Mouse (Mus musculus) small intestine, adult 2 months (tissue): Measurements from ENCODE around the gene Phactr3. TPM values are rescaled to one million over a fixed set of nuclear protein-coding genes. Genes with fewer than 3 reads are reported as not detected.
"Not testable (repeated sequence)": the region's sequence is repeated elsewhere in the genome, so short reads cannot be mapped to it uniquely, and the experiment has no call there.

Experiments
- H3K27ac ChIP-seq: fragments of 200-500 bp; 2 replicates; pipeline ENCODE4 v1.5.1; 2012; ENCODE audit warnings: low read depth, low read length, control low read depth, inconsistent platforms; ENCODE audit not compliant: insufficient read depth
- H3K27me3 ChIP-seq: fragments of 200-500 bp; 2 replicates; pipeline ENCODE4 v1.6.1; 2012; ENCODE audit warnings: mild to moderate bottlenecking, moderate library complexity, low read length, inconsistent platforms; ENCODE audit not compliant: control insufficient read depth, insufficient read depth
- H3K36me3 ChIP-seq: fragments of 200-500 bp; 2 replicates; pipeline ENCODE4 v1.6.1; 2012; ENCODE audit warnings: mild to moderate bottlenecking, low read length, control low read depth, inconsistent platforms; ENCODE audit not compliant: control insufficient read depth, insufficient read depth
- H3K4me1 ChIP-seq: fragments of 200-500 bp; 2 replicates; pipeline ENCODE4 v1.6.1; 2012; ENCODE audit warnings: low read length, inconsistent platforms, mixed read lengths; ENCODE audit not compliant: control insufficient read depth, insufficient read depth, insufficient read length
- H3K4me3 ChIP-seq: fragments of 200-500 bp; 2 replicates; pipeline ENCODE4 v1.5.1; 2012; ENCODE audit warnings: low read depth, mild to moderate bottlenecking, control low read depth, inconsistent platforms, low read length, moderate library complexity
- CTCF ChIP-seq: fragments of 200-500 bp; IDR thresholded peaks from 2 replicates; pipeline ENCODE4 v1.5.1; 2012; ENCODE audit warnings: low read depth, mild to moderate bottlenecking, control low read depth, inconsistent platforms, low read length, moderate library complexity, mixed read lengths; ENCODE audit not compliant: insufficient replicate concordance, insufficient read length; ENCODE audit errors: extremely low read depth
- POLR2A ChIP-seq: fragments of 200-500 bp; IDR thresholded peaks from 2 replicates; pipeline ENCODE4 v1.6.1; 2012; ENCODE audit warnings: low read depth, mild to moderate bottlenecking, control low read depth, inconsistent platforms, low read length, moderate library complexity
- WGBS: fragments of 180-500 bp; shearing (Covaris S2); methylation state at CpG from one replicate; pipeline ENCODE4 v1.1.7; 2018; 5-methylcytosine and 5-hydroxymethylcytosine counted together
- polyA plus RNA-seq: library from polyadenylated mRNA; depleted of rRNA; stranded (reverse); fragments of >200 nt; gene quantifications from 2 replicates; pipeline ENCODE4 v1.2.3, GENCODE M21; 2012; rRNA removed

Phactr3 gene
- 0.08 and 0.10 TPM in 2 replicates for polyA plus RNA-seq

DNA sequence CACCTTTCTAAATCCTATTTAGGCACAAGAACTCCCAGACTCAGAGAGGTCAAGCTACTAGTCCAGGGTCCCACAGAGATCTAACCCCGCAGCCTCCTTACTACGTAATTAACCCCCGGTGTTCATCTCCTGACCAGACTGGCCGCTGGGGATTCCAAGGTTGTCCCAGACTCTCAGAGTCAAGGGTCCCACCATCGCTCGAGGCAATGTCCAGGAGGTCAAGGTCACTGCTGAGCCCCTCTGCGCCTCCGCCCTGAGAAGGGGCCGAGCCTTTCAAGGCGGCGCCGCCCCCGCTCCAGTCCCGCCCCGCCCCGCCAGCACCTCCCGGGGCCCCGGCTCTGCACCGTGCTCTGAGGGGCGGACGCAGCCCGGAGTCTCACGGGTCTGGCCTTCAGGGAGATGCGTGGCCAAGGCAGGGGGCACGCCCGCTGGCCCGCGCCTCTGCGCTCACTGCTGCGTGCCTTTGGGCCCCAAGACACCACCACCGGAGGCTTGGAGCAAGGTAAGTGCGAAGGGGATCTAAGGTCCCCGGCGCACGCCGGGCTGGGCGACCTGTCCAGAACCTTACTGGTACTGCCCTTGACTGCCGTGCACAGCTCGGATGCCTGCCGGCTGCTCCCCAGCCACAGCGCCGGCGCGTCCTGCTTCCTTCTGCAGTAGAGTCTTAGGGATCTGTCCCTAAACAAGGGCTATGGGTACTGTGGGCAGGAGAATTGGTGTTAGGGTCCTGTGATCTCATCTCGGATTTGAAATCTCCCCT is at the start of gene Phactr3:
Phactr3 (plus strand) TSS at position 175 of the 760 bp plus-strand sequence.
- WGBS: 3% methylated on average over 45 of the region's 45 CpGs
- Histone ChIP-seq H3K27me3 (0 out of 2 replicates have a peak, but pooled peaks cover 10% of the 10 kb centered on the region), H3K27ac (no peak within 1 kb of the TSS), H3K4me3 (peak within 1 kb of the TSS; percentile 26; the same call in 1 of the 2 replicates), H3K36me3 (no peaks in the 10 kb centered on the region), H3K4me1 (0 out of 2 replicates have a peak, but pooled peaks cover 2% of the 10 kb centered on the region)
- TF ChIP-seq POLR2A (no peak), CTCF (no peak)

DNA sequence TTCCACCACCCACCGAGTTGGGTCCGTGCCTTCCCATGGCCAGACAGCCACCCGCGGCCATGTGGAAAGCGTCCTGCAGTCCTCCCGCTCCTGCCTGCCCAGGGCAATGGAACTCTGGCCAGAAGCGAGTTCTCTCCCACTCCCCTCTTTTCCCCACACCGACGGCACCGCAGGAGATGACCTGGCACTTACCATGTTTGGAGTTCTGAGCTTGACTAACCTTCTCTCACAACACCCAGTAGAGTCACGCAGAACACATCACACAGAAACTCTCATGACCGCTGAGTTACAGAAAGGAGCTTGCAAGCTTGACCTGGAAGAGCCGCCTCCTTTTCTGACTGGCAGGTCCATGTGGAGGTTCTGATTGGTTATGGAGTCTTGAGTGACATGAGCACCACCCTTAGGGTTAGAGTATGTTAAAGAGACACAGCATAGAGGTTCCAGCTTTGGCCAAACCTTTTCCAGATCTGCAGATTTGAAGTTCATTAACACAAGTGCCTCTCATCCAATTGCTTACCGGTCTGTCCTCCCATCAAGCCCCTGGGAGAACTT is 40.5 kb upstream of the Phactr3 start, which contains the start of gene Zfp931:
Zfp931 (minus strand) TSS at position 311 of the 552 bp plus-strand sequence.
- peak within 1 kb of the TSS; percentile 68 for H3K4me3 ChIP-seq
- 0% methylated on average over 5 of the region's 14 CpGs for WGBS
- not testable (repeated sequence) for H3K27ac ChIP-seq

DNA sequence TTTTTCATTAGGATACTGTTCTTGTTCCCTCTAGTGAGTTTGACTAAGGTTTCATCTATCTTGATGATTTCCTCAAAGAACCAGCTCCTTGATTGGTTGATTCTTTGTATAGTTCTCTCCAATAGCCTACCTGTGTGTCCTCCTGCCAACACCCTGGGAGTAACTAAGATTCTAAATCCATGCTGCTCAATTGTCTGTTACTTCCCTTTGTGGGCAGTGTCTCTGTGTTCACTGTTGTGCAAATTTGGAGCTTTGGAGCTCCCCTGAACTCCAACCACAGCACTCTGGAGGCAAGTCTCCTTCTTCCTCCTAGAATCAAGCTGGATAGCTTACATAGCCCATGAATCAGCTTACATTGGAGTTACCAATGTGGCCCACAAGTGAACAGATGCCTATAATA is 29.2 kb upstream of the Phactr3 start:
- no peak overlapping the region for H3K4me3 ChIP-seq
- TF ChIP-seq POLR2A: no peak
- H3K36me3 ChIP-seq: no peaks in the 10 kb centered on the region
- H3K27ac ChIP-seq: no peak overlapping the region
- no peaks in the 10 kb centered on the region for H3K27me3 ChIP-seq
- no peaks in the 10 kb centered on the region for H3K4me1 ChIP-seq

More for the DNA sequence above, 40.5 kb upstream of the Phactr3 start, which contains the start of gene Zfp931:
- not testable (repeated sequence) for H3K27me3 ChIP-seq, H3K4me1 ChIP-seq, H3K36me3 ChIP-seq

DNA sequence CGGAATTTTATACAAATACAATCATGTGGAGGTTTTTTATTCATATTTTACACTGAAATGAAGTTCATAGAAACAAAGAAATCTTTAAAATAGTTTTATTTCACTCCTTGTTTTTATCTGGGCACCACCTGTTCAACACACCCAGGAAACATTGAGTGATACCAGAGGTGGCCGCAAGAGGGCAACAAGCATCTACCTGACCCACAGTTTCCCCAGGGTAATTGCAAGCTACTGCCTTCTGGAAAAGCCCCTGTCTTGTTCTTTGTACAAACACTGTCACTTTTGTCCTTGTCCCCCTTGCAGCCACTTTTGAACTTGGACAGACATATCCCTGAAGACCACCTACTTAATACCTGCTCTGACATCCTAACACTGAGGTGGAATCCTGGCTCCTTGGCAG is 20.8 kb upstream of the Phactr3 start:
- 8% methylated on average over 2 of the region's 2 CpGs for WGBS

DNA sequence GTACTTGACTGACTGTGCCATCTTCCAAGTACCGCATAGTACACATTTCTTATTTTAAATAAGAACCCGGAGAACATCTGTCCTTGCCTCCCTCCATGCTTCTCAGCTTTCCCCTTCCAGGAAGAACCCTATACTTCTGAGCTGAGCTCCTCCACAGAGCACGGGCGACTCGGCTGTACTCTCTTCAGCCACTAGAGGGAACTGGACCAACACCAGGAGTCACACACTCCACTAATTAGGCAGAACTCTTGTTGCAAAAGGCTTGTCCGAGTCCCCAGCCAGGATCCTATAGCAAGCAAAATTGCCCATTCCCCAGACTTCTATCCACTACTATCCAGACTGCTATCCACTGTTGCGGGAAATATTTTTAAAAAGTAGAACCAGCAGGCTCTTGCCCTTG is 16.8 kb upstream of the Phactr3 start:
- TF ChIP-seq POLR2A (no peak), CTCF (peak; percentile 44; the same call in 1 of the 2 replicates)
- H3K27ac ChIP-seq: no peak overlapping the region
- WGBS: 12% methylated on average over 7 of the region's 7 CpGs
- no peak overlapping the region for H3K4me3 ChIP-seq
- no peaks in the 10 kb centered on the region for H3K27me3 ChIP-seq
- no peaks in the 10 kb centered on the region for H3K36me3 ChIP-seq
- H3K4me1 ChIP-seq: no peaks in the 10 kb centered on the region

More for the DNA sequence above, 20.8 kb upstream of the Phactr3 start:
- TF ChIP-seq POLR2A (no peak), CTCF (peak; percentile 64; the same call in 1 of the 2 replicates)
- no peak overlapping the region for H3K4me3 ChIP-seq
- H3K4me1 ChIP-seq: no peaks in the 10 kb centered on the region
- H3K27me3 ChIP-seq: no peaks in the 10 kb centered on the region
- H3K27ac ChIP-seq: no peak overlapping the region
- no peaks in the 10 kb centered on the region for H3K36me3 ChIP-seq

DNA sequence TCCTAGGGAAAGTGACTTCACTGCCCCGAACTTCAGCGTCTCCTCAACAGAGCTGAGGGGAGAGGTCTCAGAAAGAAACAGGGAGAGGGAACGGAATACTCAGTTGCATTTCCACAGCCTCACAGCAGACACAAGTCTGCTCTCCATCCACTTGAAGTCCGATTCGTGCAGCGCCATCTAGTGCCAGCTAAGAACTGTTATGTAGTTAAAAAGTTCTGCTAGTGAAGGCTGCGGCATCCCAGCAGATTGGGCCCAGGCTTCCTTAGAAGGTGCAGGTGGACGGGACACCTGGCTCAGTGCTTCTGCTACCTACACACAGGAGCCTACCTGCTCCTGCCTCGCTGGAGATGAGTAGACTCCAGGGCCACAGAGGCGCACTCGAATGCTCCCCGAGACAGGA is 829 bp upstream of the Phactr3 start:
- WGBS: 23% methylated on average over 12 of the region's 12 CpGs
- Histone ChIP-seq H3K4me3 (no peak overlapping the region), H3K36me3 (no peaks in the 10 kb centered on the region), H3K27me3 (0 out of 2 replicates have a peak, but pooled peaks cover 10% of the 10 kb centered on the region), H3K4me1 (0 out of 2 replicates have a peak, but pooled peaks cover 2% of the 10 kb centered on the region), H3K27ac (no peak overlapping the region)
- TF ChIP-seq POLR2A (no peak), CTCF (peak; percentile 40; the same call in 1 of the 2 replicates)

DNA sequence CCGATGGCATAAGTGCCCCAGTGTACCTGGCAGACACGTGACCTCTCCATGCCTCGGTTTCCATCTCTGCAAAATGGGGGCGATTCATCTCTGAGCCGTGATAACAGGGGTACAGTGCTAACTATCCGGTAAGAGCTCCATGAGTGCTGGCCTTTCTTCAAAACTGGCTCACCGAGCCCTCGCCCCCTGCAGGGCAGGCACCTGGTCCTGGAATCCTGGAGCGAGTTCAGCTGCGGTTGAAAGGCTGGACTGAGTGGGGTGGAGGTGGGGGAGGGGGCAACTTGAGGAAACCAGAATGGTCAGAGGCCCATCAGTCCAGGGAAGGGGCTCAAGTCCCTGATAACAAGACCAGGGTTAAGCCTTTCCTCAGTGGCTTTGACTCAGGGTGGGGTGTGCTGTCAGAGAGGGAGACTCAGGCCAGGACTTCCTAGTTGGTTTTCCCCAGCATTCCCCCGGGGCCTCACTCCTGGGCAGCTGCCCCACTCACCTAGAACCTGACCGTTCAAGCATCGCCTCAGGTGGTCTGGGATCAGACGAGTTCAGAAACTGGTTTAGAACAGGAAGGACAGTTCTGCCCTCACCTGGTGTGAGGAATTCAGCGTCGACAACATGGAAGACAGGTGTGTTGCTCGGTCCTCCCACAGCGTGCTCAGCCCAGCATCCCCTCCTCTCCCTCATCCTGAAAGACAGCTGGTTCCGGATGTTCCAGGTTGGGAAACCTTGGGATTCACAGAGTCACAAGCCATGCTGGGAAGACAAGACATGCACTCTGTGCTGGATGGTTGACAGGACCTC is 983 bp downstream of the Phactr3 start:
- H3K36me3 ChIP-seq: no peaks in the 10 kb centered on the region
- H3K27ac ChIP-seq: no peak overlapping the region
- 0 out of 2 replicates have a peak, but pooled peaks cover 2% of the 10 kb centered on the region for H3K4me1 ChIP-seq
- WGBS: 21% methylated on average over 19 of the region's 19 CpGs
- TF ChIP-seq CTCF: no peak
- no peak for TF ChIP-seq POLR2A
- H3K4me3 ChIP-seq: no peak overlapping the region
- 0 out of 2 replicates have a peak, but pooled peaks cover 10% of the 10 kb centered on the region for H3K27me3 ChIP-seq
